Mouse (Mus musculus) neural tube, embryonic 13.5 days (tissue): ENCODE data around the gene Zfhx3. TPM values are rescaled to one million over a fixed set of nuclear protein-coding genes. Genes with fewer than 3 reads are reported as not detected.

Experiments
- ATAC-seq: fragments of 200-750 bp; cut with Nextera tagmentation; 2 replicates; pipeline ENCODE4 v1.8.0; 2017; ENCODE audit warnings: low read depth, mild to moderate bottlenecking, moderate TSS enrichment, moderate library complexity
- H3K27ac ChIP-seq: fragments of 300-500 bp; sonication (generic); replicated peaks from 2 replicates; pipeline ENCODE4 v1.5.1; 2015; ENCODE audit warnings: moderate library complexity, mild to moderate bottlenecking, inconsistent platforms
- H3K27me3 ChIP-seq: fragments of 300-500 bp; sonication (generic); 2 replicates; pipeline ENCODE4 v1.6.1; 2015; ENCODE audit warnings: mild to moderate bottlenecking, inconsistent platforms
- H3K36me3 ChIP-seq: fragments of 300-500 bp; sonication (generic); 2 replicates; pipeline ENCODE4 v1.6.1; 2015; ENCODE audit warnings: mild to moderate bottlenecking, inconsistent platforms
- H3K4me1 ChIP-seq: fragments of 300-500 bp; sonication (generic); replicated peaks from 2 replicates; pipeline ENCODE4 v1.6.1; 2015; ENCODE audit warnings: inconsistent platforms
- H3K4me2 ChIP-seq: fragments of 300-500 bp; sonication (generic); 2 replicates; pipeline ENCODE4 v1.6.1; 2015; ENCODE audit warnings: inconsistent platforms, mild to moderate bottlenecking, moderate library complexity
- H3K4me3 ChIP-seq: fragments of 300-500 bp; sonication (generic); 2 replicates; pipeline ENCODE4 v1.5.1; 2015; ENCODE audit warnings: mild to moderate bottlenecking, inconsistent platforms
- H3K9ac ChIP-seq: fragments of 300-500 bp; sonication (generic); 2 replicates; pipeline ENCODE4 v1.6.1; 2015; ENCODE audit warnings: moderate library complexity, mild to moderate bottlenecking, inconsistent platforms
- H3K9me3 ChIP-seq: fragments of 300-500 bp; sonication (generic); 2 replicates; pipeline ENCODE4 v1.6.1; 2016; ENCODE audit warnings: inconsistent platforms
- WGBS: fragments of 180-500 bp; shearing (Covaris S2); methylation state at CpG from one replicate; pipeline ENCODE4 v1.1.7; 2015; 5-methylcytosine and 5-hydroxymethylcytosine counted together
- polyA plus RNA-seq: library from polyadenylated mRNA; unstranded; fragments of >200 nt; fragmentation: Nextera tagmentation; extraction: Ambion mirVana; gene quantifications from 2 replicates; pipeline ENCODE4 v1.2.1, GENCODE M21; 2015

Zfhx3 gene
- polyA plus RNA-seq, 1 experiment from 2014 or later = 28.2 TPM

- H3K4me3 ChIP-seq = no peak overlapping the region
- H3K27me3 ChIP-seq = no peaks in the 10 kb centered on the region
- peaks cover 16% of the 10 kb centered on the region for H3K36me3 ChIP-seq
- H3K27ac ChIP-seq = 0 out of 2 replicates have a peak overlapping the region, but pooled peaks have one; percentile 34
- 84% methylated on average over 10 of the region's 10 CpGs for WGBS
- H3K4me1 ChIP-seq = peaks cover 35% of the 10 kb centered on the region
- no peak overlapping the region for H3K4me2 ChIP-seq
- no peak overlapping the region for H3K9ac ChIP-seq
- no peaks in the 10 kb centered on the region for H3K9me3 ChIP-seq
- ATAC-seq = no peak
Observed at GRCm38 (mm10) chr8:108863440-108863839, 921.0 kb downstream of the Zfhx3 start.

- H3K9me3 ChIP-seq = no peaks in the 10 kb centered on the region
- H3K27me3 ChIP-seq = no peaks in the 10 kb centered on the region
- H3K4me1 ChIP-seq = peaks cover 33% of the 10 kb centered on the region
- ATAC-seq = no peak
- no peak overlapping the region for H3K27ac ChIP-seq
- no peak overlapping the region for H3K4me2 ChIP-seq
- 93% methylated on average over 7 of the region's 7 CpGs for WGBS
- 0 out of 2 replicates have a peak, but pooled peaks cover 2% of the 10 kb centered on the region for H3K36me3 ChIP-seq
- H3K4me3 ChIP-seq = no peak overlapping the region
- H3K9ac ChIP-seq = no peak overlapping the region
Observed at GRCm38 (mm10) chr8:108866430-108866829, 924.0 kb downstream of the Zfhx3 start.

DNA sequence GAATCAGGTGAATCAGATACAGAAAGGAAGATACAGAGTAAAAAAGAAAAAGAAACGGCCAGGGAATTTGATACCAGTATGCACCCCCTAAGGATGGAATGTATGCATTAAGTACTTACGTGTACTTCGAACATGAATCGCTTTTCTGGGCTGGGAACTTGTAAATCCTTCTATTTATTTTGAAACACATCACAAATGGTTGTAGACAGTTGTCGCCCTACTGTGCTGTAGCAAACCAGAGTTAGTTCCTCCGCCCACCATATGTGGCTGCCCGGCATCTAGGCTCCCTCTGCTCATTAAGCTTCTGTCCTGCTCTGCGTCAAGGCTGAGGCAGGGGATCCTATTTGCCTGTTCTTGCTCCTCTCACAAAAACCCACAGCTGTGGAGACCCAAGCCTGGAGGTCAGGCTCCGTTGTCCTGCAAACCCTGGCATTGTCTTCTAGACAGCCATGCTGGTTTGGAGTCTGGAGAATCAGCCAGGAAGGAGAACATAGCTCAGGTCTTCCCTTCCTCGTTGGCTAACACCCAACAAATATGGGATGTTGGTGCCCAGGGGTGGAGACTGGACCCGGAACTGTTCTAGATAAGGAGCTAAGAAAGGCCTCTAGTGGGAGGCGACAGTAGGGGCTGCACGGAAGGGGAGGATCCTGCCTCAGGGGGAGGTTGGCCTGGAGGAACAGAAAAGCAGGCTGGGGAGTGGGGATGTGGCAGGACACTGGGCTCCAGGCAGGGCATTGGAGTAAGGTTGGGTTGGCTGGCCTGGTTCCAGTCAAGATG is 925.2 kb downstream of the Zfhx3 start:
- H3K9ac ChIP-seq = no peak overlapping the region
- no peak overlapping the region for H3K4me2 ChIP-seq
- H3K9me3 ChIP-seq = no peaks in the 10 kb centered on the region
- H3K27me3 ChIP-seq = no peaks in the 10 kb centered on the region
- no peak for ATAC-seq
- 82% methylated on average over 13 of the region's 13 CpGs for WGBS
- peaks cover 25% of the 10 kb centered on the region for H3K4me1 ChIP-seq
- H3K27ac ChIP-seq = no peak overlapping the region
- H3K4me3 ChIP-seq = no peak overlapping the region
- no peaks in the 10 kb centered on the region for H3K36me3 ChIP-seq

DNA sequence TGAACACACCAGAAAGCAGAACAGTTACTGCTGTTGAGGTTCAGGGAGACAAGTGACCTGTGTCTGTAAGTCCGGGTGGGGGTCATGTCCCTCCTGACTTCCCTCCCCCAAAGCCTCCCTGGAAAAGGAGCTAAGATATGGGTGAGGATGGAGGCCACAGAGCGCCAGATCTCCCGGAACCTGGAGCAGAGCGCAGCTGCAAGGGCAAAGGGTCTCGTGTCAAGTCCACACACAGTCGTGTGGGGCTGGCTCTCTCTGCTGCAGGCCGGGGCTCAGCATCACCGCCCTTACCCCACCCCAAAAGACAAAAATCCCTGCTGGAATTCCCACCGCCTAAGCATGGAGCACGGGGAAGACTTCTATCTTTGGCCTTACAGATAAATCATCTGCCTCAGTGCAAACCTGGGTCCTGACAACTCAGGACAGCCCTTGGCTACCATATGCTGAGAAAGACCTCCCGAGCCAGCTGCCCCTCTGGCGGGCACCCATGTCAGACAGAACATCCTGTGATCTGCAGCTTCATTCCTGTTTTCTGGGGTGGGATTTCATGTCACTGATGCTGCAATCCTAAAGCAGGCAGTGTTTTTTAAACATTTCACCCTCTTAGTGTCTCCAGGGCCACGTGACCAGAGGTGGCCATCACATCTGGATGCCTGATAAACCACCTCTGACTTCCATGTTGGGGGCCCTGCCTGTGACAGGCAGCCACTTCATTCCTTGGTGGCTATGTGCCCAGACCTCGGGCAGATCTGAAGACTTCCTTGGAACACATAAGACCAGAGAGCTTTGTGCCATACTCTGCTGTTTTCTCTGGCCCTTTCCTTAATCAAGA is 926.0 kb downstream of the Zfhx3 start:
- no peaks in the 10 kb centered on the region for H3K9me3 ChIP-seq
- H3K27ac ChIP-seq = no peak overlapping the region
- no peaks in the 10 kb centered on the region for H3K27me3 ChIP-seq
- H3K36me3 ChIP-seq = 0 out of 2 replicates have a peak, but pooled peaks cover 2% of the 10 kb centered on the region
- peaks cover 17% of the 10 kb centered on the region for H3K4me1 ChIP-seq
- H3K9ac ChIP-seq = no peak overlapping the region
- no peak for ATAC-seq
- no peak overlapping the region for H3K4me3 ChIP-seq
- no peak overlapping the region for H3K4me2 ChIP-seq
- WGBS = 80% methylated on average over 14 of the region's 14 CpGs

GRCm38 (mm10) chr8:108869420-108869819 is 927.0 kb downstream of the Zfhx3 start:
- no peak for ATAC-seq
- Histone ChIP-seq H3K27ac (no peak overlapping the region), H3K4me2 (no peak overlapping the region), H3K4me3 (no peak overlapping the region), H3K36me3 (peaks cover 6% of the 10 kb centered on the region; the same call in 1 of the 2 replicates), H3K4me1 (peaks cover 12% of the 10 kb centered on the region), H3K27me3 (no peaks in the 10 kb centered on the region), H3K9me3 (no peaks in the 10 kb centered on the region), H3K9ac (no peak overlapping the region)
- WGBS = 91% methylated on average over 3 of the region's 3 CpGs

GRCm38 (mm10) chr8:108869935-108870334 is 927.5 kb downstream of the Zfhx3 start:
- Histone ChIP-seq H3K9me3 (no peaks in the 10 kb centered on the region), H3K4me1 (peaks cover 8% of the 10 kb centered on the region), H3K9ac (no peak overlapping the region), H3K36me3 (peaks cover 6% of the 10 kb centered on the region; the same call in 1 of the 2 replicates), H3K27ac (no peak overlapping the region), H3K4me3 (no peak overlapping the region), H3K4me2 (no peak overlapping the region), H3K27me3 (no peaks in the 10 kb centered on the region)
- ATAC-seq = no peak
- 87% methylated on average over 5 of the region's 5 CpGs for WGBS

DNA sequence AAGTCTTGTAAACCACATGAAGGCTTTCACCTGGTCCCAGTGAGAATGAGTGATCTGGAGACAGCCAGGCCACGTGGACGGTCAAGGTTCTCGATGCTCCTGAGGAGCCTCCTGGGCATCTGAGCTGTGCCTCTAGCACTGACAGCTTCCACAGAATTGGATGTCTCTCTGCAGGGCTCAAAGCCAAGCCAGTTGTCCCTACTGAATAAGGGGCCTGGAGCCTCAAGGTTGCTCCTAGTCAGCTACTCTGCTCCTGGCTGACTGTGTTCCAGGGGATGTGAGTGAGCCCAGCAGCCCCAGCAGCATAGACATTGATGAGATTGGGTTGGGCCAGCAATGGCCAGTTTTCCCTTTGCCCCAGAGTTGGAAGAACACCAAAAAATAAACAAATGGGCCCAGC is 927.9 kb downstream of the Zfhx3 start:
- Histone ChIP-seq H3K4me1 (peaks cover 6% of the 10 kb centered on the region), H3K36me3 (peaks cover 6% of the 10 kb centered on the region; the same call in 1 of the 2 replicates), H3K9me3 (no peaks in the 10 kb centered on the region), H3K4me3 (no peak overlapping the region), H3K27me3 (no peaks in the 10 kb centered on the region), H3K9ac (no peak overlapping the region), H3K27ac (no peak overlapping the region), H3K4me2 (no peak overlapping the region)
- no peak for ATAC-seq
- 96% methylated on average over 3 of the region's 3 CpGs for WGBS

DNA sequence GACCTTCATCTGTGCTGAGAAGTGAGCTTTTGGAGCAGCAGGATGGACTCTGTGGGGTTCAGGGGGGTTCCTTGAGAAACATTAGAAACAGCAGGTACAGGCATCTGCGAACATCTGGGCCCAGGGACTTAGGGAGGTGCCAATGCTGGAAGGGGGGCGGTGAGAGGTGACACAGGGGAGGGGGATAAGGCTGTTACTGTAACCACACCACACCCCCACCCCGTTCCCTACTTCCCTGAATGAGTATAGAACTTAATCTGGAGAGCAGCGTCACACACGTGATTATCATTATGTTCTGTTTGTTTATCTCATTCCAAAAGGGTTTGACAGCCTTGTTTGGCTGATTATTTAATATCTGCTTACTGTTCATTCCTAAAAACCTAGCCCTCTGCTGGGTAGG is 933.3 kb downstream of the Zfhx3 start:
- Histone ChIP-seq H3K36me3 (peaks cover 6% of the 10 kb centered on the region; the same call in 1 of the 2 replicates), H3K27me3 (no peaks in the 10 kb centered on the region), H3K4me1 (peaks cover 7% of the 10 kb centered on the region), H3K27ac (no peak overlapping the region), H3K4me3 (no peak overlapping the region), H3K4me2 (no peak overlapping the region), H3K9me3 (no peaks in the 10 kb centered on the region), H3K9ac (no peak overlapping the region)
- no peak for ATAC-seq
- 87% methylated on average over 5 of the region's 5 CpGs for WGBS

DNA sequence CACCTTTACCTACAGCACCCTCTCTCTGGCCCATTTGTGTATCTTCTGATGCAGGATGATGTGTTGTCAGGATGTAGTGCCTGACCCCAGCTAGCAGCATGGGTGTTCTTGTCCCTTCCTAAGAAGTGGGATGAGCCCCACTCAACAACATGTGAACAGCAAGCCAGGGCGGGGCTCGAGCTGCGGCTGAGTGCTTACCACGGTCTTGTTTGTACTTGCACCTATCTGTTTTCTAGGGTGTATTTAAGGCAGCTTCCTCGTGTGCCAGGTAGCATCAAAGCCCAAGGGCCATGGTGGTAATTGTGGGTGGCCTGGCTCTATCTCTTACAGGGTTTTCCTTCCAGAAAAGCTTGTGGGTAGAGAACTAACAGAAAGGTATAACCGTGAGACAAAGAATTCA is 937.7 kb downstream of the Zfhx3 start:
- H3K4me3 ChIP-seq = no peak overlapping the region

GRCm38 (mm10) chr8:108881336-108881735 is 938.9 kb downstream of the Zfhx3 start:
- Histone ChIP-seq H3K27me3 (no peaks in the 10 kb centered on the region), H3K27ac (no peak overlapping the region), H3K4me2 (no peak overlapping the region), H3K4me1 (peaks cover 26% of the 10 kb centered on the region), H3K9ac (no peak overlapping the region), H3K9me3 (no peaks in the 10 kb centered on the region), H3K4me3 (no peak overlapping the region), H3K36me3 (no peaks in the 10 kb centered on the region)
- 90% methylated on average over 7 of the region's 7 CpGs for WGBS
- ATAC-seq = no peak

More for the DNA sequence above, 937.7 kb downstream of the Zfhx3 start:
- Histone ChIP-seq H3K9ac (no peak overlapping the region), H3K27me3 (no peaks in the 10 kb centered on the region), H3K4me1 (peaks cover 14% of the 10 kb centered on the region), H3K36me3 (no peaks in the 10 kb centered on the region), H3K9me3 (no peaks in the 10 kb centered on the region), H3K27ac (no peak overlapping the region), H3K4me2 (no peak overlapping the region)
- ATAC-seq = no peak
- 92% methylated on average over 6 of the region's 6 CpGs for WGBS

GRCm38 (mm10) chr8:108882073-108882472 is 939.6 kb downstream of the Zfhx3 start:
- Histone ChIP-seq H3K9ac (no peak overlapping the region), H3K27ac (no peak overlapping the region)
- ATAC-seq = no peak

GRCm38 (mm10) chr8:108883381-108883780 is 940.9 kb downstream of the Zfhx3 start:
- no peak for ATAC-seq

More at GRCm38 (mm10) chr8:108882073-108882472, 939.6 kb downstream of the Zfhx3 start:
- Histone ChIP-seq H3K4me1 (peaks cover 34% of the 10 kb centered on the region), H3K4me3 (no peak overlapping the region), H3K27me3 (no peaks in the 10 kb centered on the region), H3K36me3 (no peaks in the 10 kb centered on the region), H3K4me2 (no peak overlapping the region), H3K9me3 (no peaks in the 10 kb centered on the region)
- 62% methylated on average over 9 of the region's 9 CpGs for WGBS

More at GRCm38 (mm10) chr8:108883381-108883780, 940.9 kb downstream of the Zfhx3 start:
- Histone ChIP-seq H3K9me3 (no peaks in the 10 kb centered on the region), H3K27me3 (no peaks in the 10 kb centered on the region), H3K9ac (no peak overlapping the region), H3K36me3 (no peaks in the 10 kb centered on the region), H3K27ac (no peak overlapping the region), H3K4me2 (no peak overlapping the region), H3K4me3 (no peak overlapping the region), H3K4me1 (peaks cover 47% of the 10 kb centered on the region)
- WGBS = 85% methylated on average over 6 of the region's 6 CpGs
